Mouse (Mus musculus) kidney, adult 2 months (tissue): ENCODE data around the gene Khdc1a.
"Not testable (repeated sequence)": the region's sequence is repeated elsewhere in the genome, so short reads cannot be mapped to it uniquely, and the experiment has no call there.

Experiments used
- CTCF ChIP-seq: fragments of 200-500 bp; conservative IDR thresholded peaks from 2 replicates; pipeline ENCODE4 v1.5.1; 2011; ENCODE audit warnings: low read depth, mild to moderate bottlenecking, control low read depth, low read length, moderate library complexity, mixed read lengths; ENCODE audit not compliant: insufficient read depth, insufficient read length
- POLR2A ChIP-seq: fragments of 200-500 bp; IDR thresholded peaks from one replicate; pipeline ENCODE4 v1.6.1; 2011; ENCODE audit warnings: low read depth, low read length, control low read depth

GRCm38 (mm10) chr1:21331161-21331560, 18.3 kb upstream of the Khdc1a start:
- TF ChIP-seq CTCF, POLR2A: not testable (repeated sequence)
